Mouse (Mus musculus): Measurements from ENCODE around the gene Zfp263. TPM values are rescaled to one million over a fixed set of nuclear protein-coding genes. Genes with fewer than 3 reads are reported as not detected.

Zfp263 gene
- polyA plus RNA-seq, 1 experiment from 2014 or later, result 19.1 TPM

DNA sequence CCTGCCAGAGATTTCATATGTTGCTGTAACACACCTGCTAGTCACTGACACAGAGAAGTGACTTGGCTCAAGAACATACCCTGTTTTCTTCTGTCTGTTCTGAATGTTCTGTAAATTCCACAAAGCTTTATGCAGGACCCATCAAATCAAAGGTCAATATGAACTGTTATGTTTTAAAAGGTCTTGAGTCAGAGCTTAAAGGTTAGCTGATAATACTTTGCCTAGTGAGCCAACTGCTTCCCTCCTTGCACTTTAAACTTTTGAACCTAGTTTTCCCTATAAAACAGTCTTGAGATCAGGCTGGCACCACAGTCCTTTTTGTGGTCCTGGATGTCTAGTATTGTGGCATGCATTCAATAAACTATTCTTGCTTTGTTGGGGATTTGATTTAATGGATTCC is 44.5 kb downstream of the Zfp263 start:
- ATAC-seq (ENCODE audit: low FRiP score, low TSS enrichment) (no peak), DNase-seq (ENCODE audit: low spot score) (no peak)
- Histone ChIP-seq H3K9me3 (ENCODE audit: control insufficient read depth, low read length) (no peaks in the 10 kb centered on the region), H3K4me1 (replicated peaks; ENCODE audit: control insufficient read depth, insufficient read depth) (no peaks in the 10 kb centered on the region), H3K4me3 (ENCODE audit: low read depth, low read length) (no peak overlapping the region), H3K9ac (ENCODE audit: low read length) (no peak overlapping the region), H3K27ac (replicated peaks) (no peak overlapping the region), H3K36me3 (ENCODE audit: control insufficient read depth, insufficient read depth, low read length) (no peaks in the 10 kb centered on the region), H3K4me2 (replicated peaks; ENCODE audit: low read depth) (no peak overlapping the region), H3K27me3 (ENCODE audit: control insufficient read depth, insufficient read depth, low read length) (no peaks in the 10 kb centered on the region)
- TF ChIP-seq CTCF (IDR thresholded peaks at IDR 0.05; ENCODE audit: low read depth), result no peak
- no peak for TF ChIP-seq EP300 (optimal IDR thresholded peaks at IDR 0.05)

Other genes with a start within 250 kb of the Zfp263 start
- not detected in 2 replicates for gene Olfr161, start 153.1 kb upstream of the Zfp263 start, polyA plus RNA-seq (2015; fragmentation: Nextera tagmentation; extraction: Ambion mirVana)
- not detected in 2 replicates for gene Mefv, start 26.0 kb upstream of the Zfp263 start, polyA plus RNA-seq (2015; fragmentation: Nextera tagmentation; extraction: Ambion mirVana)
- gene Olfr15, start 86.8 kb downstream of the Zfp263 start, polyA plus RNA-seq (2015; fragmentation: Nextera tagmentation; extraction: Ambion mirVana), result not detected in 2 replicates
- gene Zfp174, start 103.2 kb downstream of the Zfp263 start, polyA plus RNA-seq (2015; fragmentation: Nextera tagmentation; extraction: Ambion mirVana), result 0.44 and 0.62 TPM in 2 replicates
- 26.7 and 30.8 TPM in 2 replicates for gene Naa60, start 128.3 kb downstream of the Zfp263 start, polyA plus RNA-seq (2015; fragmentation: Nextera tagmentation; extraction: Ambion mirVana)
- gene Zfp597, start 140.5 kb downstream of the Zfp263 start, polyA plus RNA-seq (2015; fragmentation: Nextera tagmentation; extraction: Ambion mirVana), result 2.2 and 3.5 TPM in 2 replicates
- gene Gm20695, start 140.6 kb downstream of the Zfp263 start, polyA plus RNA-seq (2015; fragmentation: Nextera tagmentation; extraction: Ambion mirVana), result 0.75 and 1.9 TPM in 2 replicates
- 8.3 and 8.5 TPM in 2 replicates for gene 1700037C18Rik, start 164.6 kb downstream of the Zfp263 start, polyA plus RNA-seq (2015; fragmentation: Nextera tagmentation; extraction: Ambion mirVana)
- gene Cluap1, start 164.7 kb downstream of the Zfp263 start, polyA plus RNA-seq (2015; fragmentation: Nextera tagmentation; extraction: Ambion mirVana), result 13.6 and 13.8 TPM in 2 replicates
- 0.15 and 0.27 TPM in 2 replicates for gene Nlrc3, start 232.5 kb downstream of the Zfp263 start, polyA plus RNA-seq (2015; fragmentation: Nextera tagmentation; extraction: Ambion mirVana)

All from stomach, postnatal 0 days (tissue).